Mouse (Mus musculus): Measurements from ENCODE around the gene Mthfsd.

- TF ChIP-seq CTCF (IDR thresholded peaks at IDR 0.05; ENCODE audit: low read depth, low read length) (no peak), POLR2A (IDR thresholded peaks at IDR 0.05; ENCODE audit: insufficient read depth, low read length) (no peak)
Measured at GRCm38 (mm10) chr8:121062521-121062920, 45.7 kb downstream of the Mthfsd start.
